Mouse (Mus musculus) adrenal gland, postnatal 4 days (tissue): Measurements from ENCODE around the gene Tmem44. TPM values are rescaled to one million over a fixed set of nuclear protein-coding genes. Genes with fewer than 3 reads are reported as not detected.

Experiments used
- DNase-seq, 2 experiments: peaks; one replicate each; pipeline ENCODE4 v3.0.0; 2021 to 2022; ENCODE audit warnings: low spot score in 2 of 2, mixed read lengths in 2 of 2
- long read RNA-seq, 2 experiments: library from polyadenylated mRNA; stranded (forward); transcript quantifications; one replicate each; pipeline ENCODE4 v2.0.0; 2021
- total RNA-seq, 2 experiments: library from RNA; stranded (reverse); gene quantifications; 2 replicates each; pipeline ENCODE4 v1.2.3; 2021

Gene Tmem44
- 10 to 100 TPM; 11.0 to 11.7 TPM for total RNA-seq
- long read RNA-seq, experiment 1, full-length matches to known transcripts = 2 of 9 reads
- long read RNA-seq, experiment 1, partial matches to known transcripts = 2 of 9 reads
- long read RNA-seq, experiment 1, other reads (novel, unspliced or antisense) = 5 of 9 reads
- long read RNA-seq, experiment 2, full-length matches to known transcripts = 6 of 19 reads
- long read RNA-seq, experiment 2, partial matches to known transcripts = 1 of 19 reads
- long read RNA-seq, experiment 2, other reads (novel, unspliced or antisense) = 12 of 19 reads

- no peak for DNase-seq
Measured at GRCm38 (mm10) chr16:30550748-30551192, at the start of gene Tmem44. Gene Tmem44 (minus strand): TSS chr16:30550842.

- DNase-seq = peak; percentile 71 to 86
Measured at GRCm38 (mm10) chr16:30599491-30600268, 49.0 kb upstream of the Tmem44 start, which contains the start of gene Fam43a. Gene Fam43a (plus strand): TSS chr16:30599723.

- peak; percentile 71 to 80 for DNase-seq
Measured at GRCm38 (mm10) chr16:30596959-30597681, 46.5 kb upstream of the Tmem44 start.

- no peak for DNase-seq
Measured at GRCm38 (mm10) chr16:30595835-30596557, 45.4 kb upstream of the Tmem44 start.

- DNase-seq = no peak
Measured at GRCm38 (mm10) chr16:30595356-30595755, 44.7 kb upstream of the Tmem44 start.

- DNase-seq = no peak
Measured at GRCm38 (mm10) chr16:30591990-30592389, 41.3 kb upstream of the Tmem44 start.

- DNase-seq = no peak
Measured at GRCm38 (mm10) chr16:30590264-30591209, 39.9 kb upstream of the Tmem44 start.

GRCm38 (mm10) chr16:30587494-30588327 lies 37.1 kb upstream of the Tmem44 start, which contains the start of gene Lsg1:
Gene Lsg1 (minus strand): TSS chr16:30587592.
- DNase-seq = peak; percentile 28 to 72

GRCm38 (mm10) chr16:30586935-30587493 lies 36.4 kb upstream of the Tmem44 start:
- no peak for DNase-seq

GRCm38 (mm10) chr16:30580765-30581164 lies 30.1 kb upstream of the Tmem44 start:
- DNase-seq = no peak

GRCm38 (mm10) chr16:30576392-30576791 lies 25.8 kb upstream of the Tmem44 start:
- no peak for DNase-seq

- no peak for DNase-seq
Measured at GRCm38 (mm10) chr16:30575815-30576214, 25.2 kb upstream of the Tmem44 start.

- no peak for DNase-seq
Measured at GRCm38 (mm10) chr16:30572239-30572638, 21.6 kb upstream of the Tmem44 start.

- DNase-seq = no peak
Measured at GRCm38 (mm10) chr16:30571378-30571777, 20.7 kb upstream of the Tmem44 start.

GRCm38 (mm10) chr16:30570173-30570572 lies 19.5 kb upstream of the Tmem44 start:
- DNase-seq = no peak

- DNase-seq = no peak
Measured at GRCm38 (mm10) chr16:30565631-30566030, 15.0 kb upstream of the Tmem44 start.

GRCm38 (mm10) chr16:30560601-30561000 lies 10.0 kb upstream of the Tmem44 start:
- no peak for DNase-seq

- DNase-seq = no peak
Measured at GRCm38 (mm10) chr16:30559312-30559992, 8.8 kb upstream of the Tmem44 start.
